Mouse (Mus musculus) heart, postnatal 4 days (tissue): ENCODE measurements around the gene E2f6. TPM values are rescaled to one million over a fixed set of nuclear protein-coding genes. Genes with fewer than 3 reads are reported as not detected.

ENCODE experiments used
- DNase-seq: peaks from one replicate; pipeline ENCODE4 v3.0.0; 2021
- total RNA-seq, 2 experiments: library from RNA; stranded (reverse); gene quantifications; 2 replicates each; pipeline ENCODE4 v1.2.3; 2021

The E2f6 gene
- 10 to 100 TPM; 51.1 to 53.6 TPM for total RNA-seq

GRCm38 (mm10) chr12:16810525-16811431 is at the start of gene E2f6:
E2f6 (plus strand) TSS chr12:16810963.
- DNase-seq, result peak; percentile 87

- DNase-seq, result no peak
These were observed 49.3 kb upstream of the E2f6 start for GRCm38 (mm10) chr12:16761461-16761860.

- DNase-seq, result no peak
These were observed 46.9 kb upstream of the E2f6 start for GRCm38 (mm10) chr12:16763649-16764422.

- no peak for DNase-seq
These were observed 45.9 kb upstream of the E2f6 start for GRCm38 (mm10) chr12:16764776-16765445.

GRCm38 (mm10) chr12:16768251-16768650 is 42.5 kb upstream of the E2f6 start:
- no peak for DNase-seq

- DNase-seq, result no peak
These were observed 42.1 kb upstream of the E2f6 start for GRCm38 (mm10) chr12:16768711-16769110.

GRCm38 (mm10) chr12:16769601-16770165 is 41.1 kb upstream of the E2f6 start:
- no peak for DNase-seq

GRCm38 (mm10) chr12:16774605-16775004 is 36.2 kb upstream of the E2f6 start:
- no peak for DNase-seq

- DNase-seq, result no peak
These were observed 35.4 kb upstream of the E2f6 start for GRCm38 (mm10) chr12:16775351-16775750.

- no peak for DNase-seq
These were observed 32.2 kb upstream of the E2f6 start for GRCm38 (mm10) chr12:16778523-16778922.

- DNase-seq, result no peak
These were observed 31.6 kb upstream of the E2f6 start for GRCm38 (mm10) chr12:16779165-16779564.

- DNase-seq, result no peak
These were observed 30.4 kb upstream of the E2f6 start for GRCm38 (mm10) chr12:16780320-16780719.

- DNase-seq, result no peak
These were observed 29.6 kb upstream of the E2f6 start for GRCm38 (mm10) chr12:16781034-16781746.

- no peak for DNase-seq
These were observed 22.2 kb upstream of the E2f6 start for GRCm38 (mm10) chr12:16788600-16788999.

- no peak for DNase-seq
These were observed 21.6 kb upstream of the E2f6 start for GRCm38 (mm10) chr12:16789199-16789598.

- DNase-seq, result no peak
These were observed 21.0 kb upstream of the E2f6 start for GRCm38 (mm10) chr12:16789756-16790155.

GRCm38 (mm10) chr12:16790456-16790855 is 20.3 kb upstream of the E2f6 start:
- DNase-seq, result no peak

- no peak for DNase-seq
These were observed 17.4 kb upstream of the E2f6 start for GRCm38 (mm10) chr12:16793371-16793770.

GRCm38 (mm10) chr12:16795781-16796180 is 15.0 kb upstream of the E2f6 start:
- DNase-seq, result no peak

GRCm38 (mm10) chr12:16798894-16799293 is 11.9 kb upstream of the E2f6 start:
- no peak for DNase-seq

- DNase-seq, result no peak
These were observed 10.9 kb upstream of the E2f6 start for GRCm38 (mm10) chr12:16799928-16800258.
